Mouse (Mus musculus): Measurements from ENCODE around the gene Smok3b.

The Smok3b gene

GRCm38 (mm10) chr5:138086842-138087241, 65.6 kb downstream of the Smok3b start:
- DNase-seq: no peak

DNA sequence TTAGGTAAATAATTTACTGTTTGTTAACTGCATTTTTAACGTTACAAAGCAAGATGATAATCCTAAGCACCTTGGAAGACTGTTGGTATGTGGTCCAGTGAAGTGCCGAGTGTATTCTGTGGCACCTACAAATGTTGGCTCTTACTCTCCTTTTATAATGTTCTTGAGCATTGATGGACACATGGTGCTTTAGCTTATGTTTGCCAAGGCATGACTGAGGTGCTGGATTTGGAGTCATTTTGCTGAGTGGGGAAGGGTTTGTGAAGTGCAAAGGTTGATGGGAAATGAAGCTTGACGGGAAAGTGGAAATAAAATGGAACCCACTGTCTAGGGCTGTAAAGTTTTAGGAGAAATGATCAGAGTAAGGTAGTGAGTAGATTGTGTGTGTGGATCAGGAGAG, 67.1 kb downstream of the Smok3b start:
- no peak for DNase-seq

GRCm38 (mm10) chr5:138089108-138089551, 67.9 kb downstream of the Smok3b start:
- DNase-seq: no peak

DNA sequence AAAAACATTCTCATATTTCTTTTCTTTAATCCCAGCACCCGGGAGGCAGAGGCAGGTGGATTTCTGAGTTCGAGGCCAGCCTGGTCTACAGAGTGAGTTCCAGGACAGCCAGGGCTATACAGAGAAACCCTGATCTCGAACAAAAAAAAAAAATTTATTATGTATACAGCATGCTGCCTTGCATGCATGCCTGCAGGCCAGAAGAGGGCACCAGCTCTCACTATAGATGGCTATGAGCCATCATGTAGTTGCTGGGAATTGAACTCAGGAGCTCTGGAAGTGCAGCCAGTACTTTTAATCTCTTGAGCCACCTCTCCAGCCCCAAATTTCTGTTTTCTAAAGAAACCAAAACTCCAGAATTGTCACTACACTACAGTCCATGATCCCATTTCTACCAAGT, 69.0 kb downstream of the Smok3b start:
- no peak for DNase-seq

DNA sequence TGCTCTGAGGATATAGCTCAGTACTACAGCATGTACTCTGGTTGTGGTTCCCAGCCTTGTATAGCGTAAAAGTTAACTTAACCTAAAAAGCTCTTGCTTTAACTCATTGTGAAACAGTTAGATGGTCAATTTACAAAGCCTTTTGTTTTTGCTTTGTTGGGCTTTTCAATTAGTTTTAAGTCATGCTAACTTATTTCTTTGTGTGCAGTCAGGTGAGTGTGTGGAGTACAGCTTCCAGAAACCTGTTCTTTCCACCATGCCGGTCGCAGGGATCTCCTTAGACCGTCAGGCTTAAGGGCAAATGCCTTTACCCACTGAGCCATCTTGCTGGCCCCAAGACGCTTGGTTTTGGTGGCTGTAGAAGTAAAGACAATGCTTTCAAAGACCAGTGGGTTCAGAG, 69.5 kb downstream of the Smok3b start:
- DNase-seq: no peak

- DNase-seq: no peak
Measured at GRCm38 (mm10) chr5:138092771-138093170, 71.5 kb downstream of the Smok3b start.

GRCm38 (mm10) chr5:138094474-138094873, 73.2 kb downstream of the Smok3b start:
- no peak for DNase-seq

Data from right cerebral cortex, postnatal 25 days (tissue).